Mouse (Mus musculus) lung, embryonic 14.5 days (tissue): Measurements from ENCODE around the gene Gtpbp3. TPM values are rescaled to one million over a fixed set of nuclear protein-coding genes. Genes with fewer than 3 reads are reported as not detected.
A peak's percentile ranks its signal among the peaks of the same experiment; 100 is the strongest.

ENCODE experiments used
- ATAC-seq: fragments of 200-750 bp; cut with Nextera tagmentation; 2 replicates; pipeline ENCODE4 v1.8.0; 2017; ENCODE audit warnings: mild to moderate bottlenecking, moderate TSS enrichment, moderate library complexity; ENCODE audit not compliant: insufficient read depth
- DNase-seq: peaks from one replicate; pipeline ENCODE4 v3.0.0-alpha.2; 2015
- H3K27ac ChIP-seq: fragments of 300-500 bp; sonication (generic); 2 replicates; pipeline ENCODE4 v1.5.1; 2014; ENCODE audit warnings: low read depth, mild to moderate bottlenecking, moderate library complexity
- H3K27me3 ChIP-seq: fragments of 300-500 bp; sonication (generic); 2 replicates; pipeline ENCODE4 v1.6.1; 2014; ENCODE audit warnings: low read length, control low read depth; ENCODE audit not compliant: insufficient read depth
- H3K36me3 ChIP-seq: fragments of 300-500 bp; sonication (generic); 2 replicates; pipeline ENCODE4 v1.6.1; 2014; ENCODE audit warnings: control low read depth; ENCODE audit not compliant: insufficient read depth
- H3K4me1 ChIP-seq: fragments of 300-500 bp; sonication (generic); 2 replicates; pipeline ENCODE4 v1.6.1; 2014; ENCODE audit warnings: antibody characterized with exemption, control low read depth; ENCODE audit not compliant: insufficient read depth
- H3K4me2 ChIP-seq: fragments of 300-500 bp; sonication (generic); 2 replicates; pipeline ENCODE4 v1.6.1; 2014; ENCODE audit warnings: mild to moderate bottlenecking
- H3K4me3 ChIP-seq: fragments of 300-500 bp; sonication (generic); 2 replicates; pipeline ENCODE4 v1.5.1; 2014; ENCODE audit warnings: low read depth, low read length
- H3K9ac ChIP-seq: fragments of 300-500 bp; sonication (generic); 2 replicates; pipeline ENCODE4 v1.6.1; 2014
- H3K9me3 ChIP-seq: fragments of 300-500 bp; sonication (generic); 2 replicates; pipeline ENCODE4 v1.6.1; 2016; ENCODE audit warnings: low read depth, low read length, control low read depth
- CTCF ChIP-seq: IDR thresholded peaks from 2 replicates; pipeline ENCODE4 v1.5.1; 2016; ENCODE audit warnings: antibody characterized with exemption, low read depth
- WGBS: fragments of 180-500 bp; shearing (Covaris S2); extraction: QIAGEN DNeasy Blood & Tissue Kit; methylation state at CpG from one replicate; pipeline ENCODE4 v1.1.7; 2014; 5-methylcytosine and 5-hydroxymethylcytosine counted together
- polyA plus RNA-seq: library from polyadenylated mRNA; unstranded; fragments of >200 nt; fragmentation: Nextera tagmentation; extraction: Ambion mirVana; gene quantifications from 2 replicates; pipeline ENCODE4 v1.2.1, GENCODE M21; 2014

Gene Gtpbp3
- polyA plus RNA-seq, 1 experiment from 2014 or later = 9.6 TPM

DNA sequence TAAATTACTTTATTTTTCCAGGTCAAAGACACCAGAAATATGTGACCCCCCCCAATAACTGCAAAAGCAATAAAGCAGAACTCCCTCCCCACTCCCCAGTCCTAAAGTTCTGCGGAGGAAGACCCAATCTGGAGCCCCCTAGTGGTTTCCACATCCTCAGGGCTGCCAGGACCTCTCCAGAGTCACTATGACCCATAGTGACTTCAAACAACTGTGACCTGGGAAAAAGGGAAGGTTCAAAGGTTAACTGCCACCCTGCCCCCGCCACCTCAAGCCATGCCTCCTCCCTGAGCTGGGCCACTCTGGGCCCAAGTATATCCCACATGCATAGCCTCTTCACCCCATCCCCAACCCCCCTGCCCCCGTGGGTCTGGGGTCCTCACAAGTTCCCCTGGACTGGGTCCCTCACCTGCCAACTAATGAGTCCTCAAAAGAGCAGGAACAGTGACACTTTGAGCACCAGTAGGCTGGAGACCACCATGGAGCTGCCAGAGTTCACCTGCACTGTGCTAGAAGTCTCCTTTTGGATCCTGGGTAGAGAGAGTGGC, 46.4 kb downstream of the Gtpbp3 start:
- Histone ChIP-seq H3K27ac (no peak overlapping the region), H3K4me1 (0 out of 2 replicates have a peak, but pooled peaks cover 4% of the 10 kb centered on the region), H3K9me3 (no peaks in the 10 kb centered on the region), H3K4me2 (no peak overlapping the region), H3K36me3 (no peaks in the 10 kb centered on the region), H3K9ac (no peak overlapping the region), H3K27me3 (no peaks in the 10 kb centered on the region), H3K4me3 (no peak overlapping the region)
- ATAC-seq (no peak), DNase-seq (no peak)
- WGBS = 33% methylated on average over 3 of the region's 3 CpGs
- TF ChIP-seq CTCF = no peak; the same call in 1 of the 2 replicates

GRCm38 (mm10) chr8:71535663-71536062, 47.8 kb downstream of the Gtpbp3 start:
- no peak for DNase-seq
- 0 out of 2 replicates have a peak, but pooled peaks cover 4% of the 10 kb centered on the region for H3K4me1 ChIP-seq
- no peaks in the 10 kb centered on the region for H3K36me3 ChIP-seq
- WGBS = 56% methylated on average over 5 of the region's 5 CpGs
- no peak for ATAC-seq
- no peak overlapping the region for H3K9ac ChIP-seq
- no peak for TF ChIP-seq CTCF
- no peak overlapping the region for H3K27ac ChIP-seq
- H3K4me2 ChIP-seq = peak overlapping the region; percentile 70; the same call in 1 of the 2 replicates
- no peaks in the 10 kb centered on the region for H3K9me3 ChIP-seq
- no peaks in the 10 kb centered on the region for H3K27me3 ChIP-seq
- H3K4me3 ChIP-seq = no peak overlapping the region

- Histone ChIP-seq H3K27ac (peak within 1 kb of the TSS; percentile 73), H3K9me3 (no peaks in the 10 kb centered on the region), H3K9ac (peak within 1 kb of the TSS; percentile 53), H3K4me2 (peak within 1 kb of the TSS; percentile 70), H3K27me3 (no peaks in the 10 kb centered on the region), H3K36me3 (no peaks in the 10 kb centered on the region), H3K4me3 (peak within 1 kb of the TSS; percentile 45), H3K4me1 (0 out of 2 replicates have a peak, but pooled peaks cover 4% of the 10 kb centered on the region)
- TF ChIP-seq CTCF = no peak
- peak; percentile 89 for ATAC-seq
- DNase-seq = peak; percentile 96
- WGBS = 2% methylated on average over 37 of the region's 37 CpGs
Observed at GRCm38 (mm10) chr8:71537028-71537867, 49.3 kb downstream of the Gtpbp3 start, which contains the start of gene Bst2. Gene Bst2 (minus strand): TSS chr8:71537456.

DNA sequence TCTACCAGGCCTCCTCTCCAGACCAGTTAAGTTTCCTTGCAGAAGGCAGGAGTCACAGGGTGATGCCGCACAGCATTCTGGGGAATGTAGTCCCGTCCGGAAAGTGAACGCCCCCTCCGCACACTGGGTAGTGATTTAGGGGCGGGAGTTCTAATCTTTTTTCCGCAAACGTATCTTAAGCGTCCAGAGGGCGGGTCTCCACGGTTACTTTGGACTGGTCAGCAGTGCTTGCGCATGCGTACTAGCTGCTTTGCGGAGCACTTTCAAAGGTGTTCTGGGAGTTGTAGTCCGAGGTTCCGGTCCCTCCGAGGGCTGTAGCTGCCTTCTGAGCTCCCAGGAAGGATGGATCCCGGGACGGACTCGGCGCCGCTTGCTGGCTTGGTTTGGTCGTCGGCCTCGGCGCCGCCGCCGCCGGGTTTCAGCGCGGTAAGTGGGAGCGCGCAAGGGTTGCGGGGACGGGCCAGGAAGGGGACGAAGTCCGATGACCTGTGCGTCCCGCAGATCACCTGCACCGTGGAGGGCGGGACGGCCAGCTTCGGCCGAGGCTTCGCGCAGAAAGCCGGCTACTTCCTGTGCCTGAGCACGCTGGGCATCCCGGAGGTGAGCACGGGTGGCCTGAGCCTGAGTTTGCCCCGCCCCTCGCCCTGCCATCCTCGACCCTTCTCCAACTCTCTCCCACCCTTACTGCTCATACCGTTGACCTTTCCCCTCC, 54.9 kb downstream of the Gtpbp3 start, which contains the start of gene Mvb12a:
Gene Mvb12a (plus strand): TSS at position 291 of the 712 bp plus-strand sequence.
- WGBS = under 1% methylated on average over 52 of the region's 55 CpGs
- Histone ChIP-seq H3K36me3 (peaks cover 21% of the 10 kb centered on the region; the same call in 1 of the 2 replicates), H3K4me3 (peak within 1 kb of the TSS; percentile 59), H3K4me1 (0 out of 2 replicates have a peak, but pooled peaks cover 1% of the 10 kb centered on the region), H3K9me3 (no peaks in the 10 kb centered on the region), H3K4me2 (peak within 1 kb of the TSS; percentile 86), H3K27ac (no peak within 1 kb of the TSS; the same call in 1 of the 2 replicates), H3K9ac (peak within 1 kb of the TSS; percentile 53), H3K27me3 (no peaks in the 10 kb centered on the region)
- DNase-seq = peak; percentile 100
- ATAC-seq = peak; percentile 92
- no peak for TF ChIP-seq CTCF

- no peak for TF ChIP-seq CTCF
- Histone ChIP-seq H3K27ac (no peak overlapping the region), H3K9me3 (no peaks in the 10 kb centered on the region), H3K4me3 (peak overlapping the region; percentile 59), H3K36me3 (peaks cover 28% of the 10 kb centered on the region; the same call in 1 of the 2 replicates), H3K27me3 (no peaks in the 10 kb centered on the region), H3K4me2 (peak overlapping the region; percentile 86), H3K9ac (peak overlapping the region; percentile 53), H3K4me1 (no peaks in the 10 kb centered on the region)
- DNase-seq (no peak), ATAC-seq (no peak)
- WGBS = 82% methylated on average over 9 of the region's 9 CpGs
Observed at GRCm38 (mm10) chr8:71543755-71544154, 55.9 kb downstream of the Gtpbp3 start.

DNA sequence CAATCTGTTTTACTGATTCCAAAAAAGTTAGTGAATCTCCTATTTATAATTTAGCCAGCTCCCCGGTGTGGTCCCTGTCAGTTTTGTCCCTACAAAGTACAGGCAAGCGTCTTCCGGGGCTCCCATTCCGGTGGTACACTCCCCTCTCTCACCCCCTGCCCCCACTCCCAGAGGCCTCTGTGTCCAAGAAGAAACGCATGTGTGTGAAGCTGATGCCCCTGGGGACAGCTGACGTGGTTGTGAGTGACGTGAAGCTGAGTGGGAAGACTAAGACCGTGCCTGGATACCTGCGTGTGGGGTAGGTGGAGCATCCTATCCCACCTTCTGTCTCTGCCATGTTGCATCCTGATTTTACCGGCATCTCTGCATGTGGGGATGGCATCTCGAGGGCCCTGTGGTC, 57.1 kb downstream of the Gtpbp3 start:
- no peaks in the 10 kb centered on the region for H3K27me3 ChIP-seq
- H3K27ac ChIP-seq = no peak overlapping the region
- TF ChIP-seq CTCF = no peak
- ATAC-seq (no peak), DNase-seq (no peak)
- 89% methylated on average over 11 of the region's 11 CpGs for WGBS
- H3K4me2 ChIP-seq = no peak overlapping the region
- no peak overlapping the region for H3K9ac ChIP-seq
- H3K36me3 ChIP-seq = peaks cover 28% of the 10 kb centered on the region; the same call in 1 of the 2 replicates
- H3K4me3 ChIP-seq = no peak overlapping the region
- no peaks in the 10 kb centered on the region for H3K4me1 ChIP-seq
- no peaks in the 10 kb centered on the region for H3K9me3 ChIP-seq
